Mouse (Mus musculus) myocyte (in vitro differentiated cells): ENCODE results near the gene Cth.

Experiments used
- CEBPB ChIP-seq: IDR thresholded peaks from 2 replicates; pipeline ENCODE4 v1.6.1; 2011; ENCODE audit warnings: mild to moderate bottlenecking, moderate library complexity; ENCODE audit not compliant: poor library complexity, insufficient read depth, severe bottlenecking
- E2F4 ChIP-seq: IDR thresholded peaks from one replicate; pipeline ENCODE4 v1.6.1; 2011; ENCODE audit warnings: mild to moderate bottlenecking, control low read depth, moderate library complexity; ENCODE audit not compliant: insufficient read depth
- MAX ChIP-seq: IDR thresholded peaks from one replicate; pipeline ENCODE4 v1.6.1; 2011; ENCODE audit warnings: low read depth, mild to moderate bottlenecking, control low read depth
- MYOD1 ChIP-seq, 3 experiments: IDR thresholded peaks; one replicate each; pipeline ENCODE4 v1.6.1; 2011; ENCODE audit warnings: control low read depth in 2 of 3, low read depth in 2 of 3, mild to moderate bottlenecking in 2 of 3, moderate library complexity in 1 of 3; ENCODE audit not compliant: insufficient read length in 2 of 3, control insufficient read depth in 1 of 3
- MYOG ChIP-seq, 3 experiments: IDR thresholded peaks; one replicate each; pipeline ENCODE4 v1.6.1; 2011; ENCODE audit warnings: control low read depth in 2 of 3, low read depth in 2 of 3, mild to moderate bottlenecking in 2 of 3; ENCODE audit not compliant: insufficient read length in 2 of 3, control insufficient read depth in 1 of 3, insufficient read depth in 1 of 3
- POLR2A ChIP-seq: IDR thresholded peaks from one replicate; pipeline ENCODE4 v1.6.1; 2011; ENCODE audit warnings: low read depth, mild to moderate bottlenecking, control low read depth, moderate library complexity; ENCODE audit not compliant: insufficient read length
- POLR2AphosphoS2 ChIP-seq: IDR thresholded peaks from one replicate; pipeline ENCODE4 v1.6.1; 2011; ENCODE audit warnings: low read depth, control low read depth; ENCODE audit not compliant: insufficient read length
- REST ChIP-seq: IDR thresholded peaks from one replicate; pipeline ENCODE4 v1.6.1; 2011; ENCODE audit warnings: mild to moderate bottlenecking, control low read depth, moderate library complexity; ENCODE audit not compliant: insufficient read depth, insufficient read length
- SRF ChIP-seq: IDR thresholded peaks from one replicate; pipeline ENCODE4 v1.6.1; 2011; ENCODE audit warnings: low read depth; ENCODE audit not compliant: control insufficient read depth, insufficient read length
- TCF12 ChIP-seq: IDR thresholded peaks from one replicate; pipeline ENCODE4 v1.6.1; 2011; ENCODE audit warnings: mild to moderate bottlenecking, control low read depth; ENCODE audit not compliant: poor library complexity, insufficient read depth, severe bottlenecking
- TCF3 ChIP-seq: IDR thresholded peaks from one replicate; pipeline ENCODE4 v1.6.1; 2011; ENCODE audit warnings: low read depth, control low read depth; ENCODE audit not compliant: insufficient read length
- USF1 ChIP-seq: IDR thresholded peaks from one replicate; pipeline ENCODE4 v1.6.1; 2011; ENCODE audit warnings: low read depth, mild to moderate bottlenecking, control low read depth, moderate library complexity

DNA sequence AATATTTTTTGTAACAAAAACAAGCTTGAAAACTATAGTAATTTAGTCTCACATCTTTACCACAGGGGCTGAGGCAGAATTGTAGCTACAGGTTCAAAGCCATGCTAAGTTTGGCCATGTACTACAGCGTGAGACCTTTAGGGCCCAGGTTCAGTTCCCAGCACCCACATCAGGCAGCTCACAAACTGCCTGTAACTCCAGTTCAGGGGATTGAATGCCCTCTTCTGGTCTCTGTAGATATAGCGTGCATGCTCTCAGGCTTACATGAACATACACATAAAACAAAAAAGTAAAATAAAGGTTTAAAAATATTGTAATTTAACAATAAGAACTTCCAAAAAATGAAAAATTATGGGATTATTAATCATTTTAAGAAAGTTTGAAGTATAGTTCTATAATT is 48.4 kb upstream of the Cth start:
- TF ChIP-seq TCF12 (no peak), POLR2A (no peak), MAX (no peak), USF1 (no peak), POLR2AphosphoS2 (no peak), MYOD1 (IDR thresholded peaks at IDR 0.05; ENCODE audit: control insufficient read depth in 1 of 3, insufficient read length in 2 of 3, low read depth in 2 of 3) (no peak), CEBPB (no peak), REST (no peak), E2F4 (no peak), MYOG (IDR thresholded peaks at IDR 0.05; ENCODE audit: control insufficient read depth in 1 of 3, insufficient read depth in 1 of 3, insufficient read length in 2 of 3, low read depth in 2 of 3) (no peak), TCF3 (no peak), SRF (no peak)
